Mouse (Mus musculus) heart, postnatal 0 days (tissue): Measurements from ENCODE around the gene Ralgapa1.

Source experiments
- CTCF ChIP-seq: IDR thresholded peaks from 2 replicates; pipeline ENCODE4 v1.5.1; 2016; ENCODE audit warnings: antibody characterized with exemption, control low read depth, low read depth
- EP300 ChIP-seq: IDR thresholded peaks from 2 replicates; pipeline ENCODE4 v1.6.1; 2016; ENCODE audit warnings: antibody characterized with exemption, low read depth

GRCm38 (mm10) chr12:55622615-55623245, 198.2 kb downstream of the Ralgapa1 start:
- no peak for TF ChIP-seq EP300
- TF ChIP-seq CTCF: no peak
